Mouse (Mus musculus): ENCODE data around the gene Ppm1a. TPM values are rescaled to one million over a fixed set of nuclear protein-coding genes. Genes with fewer than 3 reads are reported as not detected.

Gene Ppm1a
- polyA plus RNA-seq (2012; rRNA removed) = 113 and 137 TPM in 2 replicates

DNA sequence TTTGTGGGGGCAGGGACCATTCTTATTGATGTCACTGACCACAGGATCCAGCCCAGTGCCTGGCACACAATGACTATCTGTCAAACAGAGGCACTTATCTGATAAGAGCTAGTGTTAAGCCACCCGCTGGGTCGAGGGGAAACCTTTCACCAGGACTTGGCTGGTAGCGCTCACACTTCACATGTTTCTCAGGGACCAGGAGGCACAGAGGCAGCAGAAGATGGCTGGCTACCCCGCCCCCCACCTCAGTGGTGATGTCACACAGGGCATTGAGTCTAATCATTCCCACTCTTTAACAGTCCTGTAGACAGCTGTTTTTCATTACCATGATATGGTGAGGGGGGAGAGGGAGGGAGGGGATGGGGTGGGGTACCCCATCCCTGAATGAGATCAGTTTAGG lies at the start of gene Ppm1a:
Ppm1a (plus strand) TSS at position 370 of the 400 bp plus-strand sequence.
- DNase-seq (ENCODE audit: low read depth) = peak; percentile 20
- no peak for TF ChIP-seq CTCF (IDR thresholded peaks at IDR 0.05; ENCODE audit: borderline replicate concordance, extremely low read depth, insufficient read depth, insufficient read length)
- no peak for TF ChIP-seq POLR2A (IDR thresholded peaks at IDR 0.05; ENCODE audit: borderline replicate concordance, extremely low read depth, insufficient read depth, insufficient read length, poor library complexity, severe bottlenecking)

DNA sequence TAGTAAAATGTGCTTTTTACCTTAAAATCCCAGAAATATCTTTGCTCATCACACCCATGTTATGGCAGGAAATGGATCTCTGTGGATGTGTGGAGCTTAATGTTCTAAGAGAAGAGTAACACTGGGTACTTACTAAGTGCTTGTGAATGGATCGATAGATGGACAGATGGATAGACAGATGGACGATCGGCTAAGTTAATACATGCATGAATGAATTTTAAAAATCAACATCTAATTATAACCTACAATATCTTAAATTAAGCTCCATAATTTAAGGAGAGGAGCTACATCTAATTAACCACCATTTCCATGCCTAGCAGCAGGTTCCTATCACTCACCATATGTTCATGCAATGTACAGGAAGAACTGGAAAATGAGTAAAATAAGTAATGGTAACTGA lies 47.3 kb upstream of the Ppm1a start:
- DNase-seq (ENCODE audit: low read depth) = peak; percentile 68
- TF ChIP-seq CTCF (IDR thresholded peaks at IDR 0.05; ENCODE audit: borderline replicate concordance, extremely low read depth, insufficient read depth, insufficient read length) (no peak), POLR2A (IDR thresholded peaks at IDR 0.05; ENCODE audit: borderline replicate concordance, extremely low read depth, insufficient read depth, insufficient read length, poor library complexity, severe bottlenecking) (no peak)

DNA sequence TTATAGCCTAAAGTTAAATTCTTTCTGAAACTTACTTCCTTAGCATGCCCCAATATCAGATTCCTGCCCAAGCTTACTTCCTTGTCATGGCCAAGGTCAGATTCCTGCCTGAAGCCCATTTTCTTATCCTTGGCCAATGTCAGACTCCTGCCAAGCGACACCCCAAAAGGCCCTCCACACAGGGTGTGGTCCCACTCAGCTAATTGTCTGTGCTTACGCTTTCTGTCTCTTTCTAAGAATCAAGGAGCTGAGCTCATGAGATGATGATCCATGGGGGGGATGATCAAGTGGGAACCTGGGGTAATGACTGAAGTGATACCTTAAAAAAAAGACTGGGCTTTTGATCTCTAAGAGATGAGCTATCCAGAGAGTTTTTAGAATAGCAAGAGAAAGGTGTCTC lies 42.4 kb upstream of the Ppm1a start:
- no peak for DNase-seq (ENCODE audit: low read depth)
- no peak for TF ChIP-seq POLR2A (IDR thresholded peaks at IDR 0.05; ENCODE audit: borderline replicate concordance, extremely low read depth, insufficient read depth, insufficient read length, poor library complexity, severe bottlenecking)
- no peak for TF ChIP-seq CTCF (IDR thresholded peaks at IDR 0.05; ENCODE audit: borderline replicate concordance, extremely low read depth, insufficient read depth, insufficient read length)

DNA sequence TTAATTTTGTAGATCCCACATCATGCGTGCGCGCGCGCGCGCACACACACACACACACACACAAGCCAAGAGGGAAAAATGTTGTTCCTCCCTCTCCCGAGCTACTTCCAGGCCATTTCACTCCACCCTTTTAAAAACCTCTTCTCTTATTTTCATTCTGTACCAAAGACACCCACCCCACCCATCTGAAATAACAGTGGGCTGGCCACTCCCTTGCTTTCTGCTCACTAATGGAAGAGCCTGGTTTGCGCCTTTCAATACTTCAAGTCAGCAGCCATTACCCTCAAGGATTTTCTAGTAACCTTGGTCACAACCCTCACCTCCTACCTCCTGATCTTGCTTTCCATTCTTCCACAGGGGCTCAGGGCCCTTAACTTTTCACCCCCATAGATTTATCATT lies 41.4 kb upstream of the Ppm1a start:
- TF ChIP-seq CTCF (IDR thresholded peaks at IDR 0.05; ENCODE audit: borderline replicate concordance, extremely low read depth, insufficient read depth, insufficient read length) (no peak), POLR2A (IDR thresholded peaks at IDR 0.05; ENCODE audit: borderline replicate concordance, extremely low read depth, insufficient read depth, insufficient read length, poor library complexity, severe bottlenecking) (no peak)
- DNase-seq (ENCODE audit: low read depth) = no peak

DNA sequence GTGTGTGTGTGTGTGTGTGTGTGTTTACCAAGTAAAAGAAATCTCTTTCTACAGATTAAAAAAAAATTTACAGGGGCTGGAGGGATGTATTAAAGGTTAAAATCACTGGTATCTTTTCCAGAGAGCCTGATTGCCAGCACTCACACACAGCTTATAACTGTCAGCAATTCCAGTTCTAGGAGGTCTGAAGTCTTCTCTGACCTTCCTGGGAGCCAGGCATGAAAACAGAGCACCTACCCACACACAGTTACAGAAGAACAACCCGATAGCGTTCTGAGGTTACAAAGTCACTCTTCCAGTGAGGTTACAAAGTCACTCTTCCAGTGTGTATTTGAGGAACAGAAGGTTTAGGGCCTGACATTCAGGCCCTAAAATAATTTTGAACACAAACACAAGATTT lies 38.2 kb upstream of the Ppm1a start:
- TF ChIP-seq POLR2A (IDR thresholded peaks at IDR 0.05; ENCODE audit: borderline replicate concordance, extremely low read depth, insufficient read depth, insufficient read length, poor library complexity, severe bottlenecking) (no peak), CTCF (IDR thresholded peaks at IDR 0.05; ENCODE audit: borderline replicate concordance, extremely low read depth, insufficient read depth, insufficient read length) (no peak)
- DNase-seq (ENCODE audit: low read depth) = no peak

DNA sequence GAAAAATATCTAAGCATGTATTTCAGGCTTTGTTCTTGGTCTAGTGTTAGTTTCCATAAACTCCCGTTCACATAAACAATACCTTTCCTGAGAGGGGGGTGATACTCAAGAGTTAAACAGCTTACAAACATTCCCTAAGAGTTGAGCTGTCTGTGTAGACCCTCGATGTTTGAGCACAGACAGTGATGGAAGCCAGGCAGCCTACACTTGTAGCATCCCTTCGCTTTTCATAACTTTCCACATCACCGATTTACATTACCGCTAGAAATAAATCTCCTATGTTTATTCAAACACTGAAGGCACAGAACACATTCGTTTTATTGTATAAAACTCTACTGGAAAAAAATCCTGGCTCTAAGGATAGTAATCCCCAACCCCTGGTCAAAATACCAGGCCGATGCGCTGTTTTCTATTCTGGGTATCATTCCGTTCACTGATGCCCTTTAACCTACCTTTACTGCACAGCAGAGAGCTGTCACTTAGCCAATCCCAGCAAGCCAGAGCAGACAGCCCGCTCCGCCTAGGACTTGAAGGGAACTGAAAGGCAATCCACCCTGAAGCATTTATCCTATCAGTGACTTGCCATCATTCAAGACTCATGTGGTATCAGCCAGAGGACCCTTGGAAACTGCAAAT lies 37.7 kb upstream of the Ppm1a start:
- DNase-seq (ENCODE audit: low read depth) = no peak
- TF ChIP-seq CTCF (IDR thresholded peaks at IDR 0.05; ENCODE audit: borderline replicate concordance, extremely low read depth, insufficient read depth, insufficient read length) = no peak
- no peak for TF ChIP-seq POLR2A (IDR thresholded peaks at IDR 0.05; ENCODE audit: borderline replicate concordance, extremely low read depth, insufficient read depth, insufficient read length, poor library complexity, severe bottlenecking)

DNA sequence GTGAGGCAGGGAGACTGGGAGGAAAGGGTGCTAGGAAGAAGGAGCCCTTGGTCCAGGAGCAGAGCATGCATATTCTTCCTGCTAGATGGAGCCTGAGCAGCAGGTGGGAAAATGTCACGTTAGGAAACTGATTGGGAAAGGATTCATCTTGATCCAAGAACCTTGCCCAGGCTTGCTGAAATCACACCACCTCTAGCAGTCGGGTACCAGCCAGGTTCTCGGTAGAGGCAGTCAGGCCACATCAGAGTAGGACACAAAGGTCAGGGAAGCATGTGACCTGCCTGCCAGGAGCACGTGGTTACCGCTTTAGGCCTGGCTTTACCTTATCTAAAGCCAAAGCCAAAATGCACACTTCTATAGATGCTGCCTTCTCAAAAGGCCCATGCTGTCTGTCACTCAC lies 35.5 kb upstream of the Ppm1a start:
- DNase-seq (ENCODE audit: low read depth) = no peak
- TF ChIP-seq CTCF (IDR thresholded peaks at IDR 0.05; ENCODE audit: borderline replicate concordance, extremely low read depth, insufficient read depth, insufficient read length) (no peak), POLR2A (IDR thresholded peaks at IDR 0.05; ENCODE audit: borderline replicate concordance, extremely low read depth, insufficient read depth, insufficient read length, poor library complexity, severe bottlenecking) (no peak)

DNA sequence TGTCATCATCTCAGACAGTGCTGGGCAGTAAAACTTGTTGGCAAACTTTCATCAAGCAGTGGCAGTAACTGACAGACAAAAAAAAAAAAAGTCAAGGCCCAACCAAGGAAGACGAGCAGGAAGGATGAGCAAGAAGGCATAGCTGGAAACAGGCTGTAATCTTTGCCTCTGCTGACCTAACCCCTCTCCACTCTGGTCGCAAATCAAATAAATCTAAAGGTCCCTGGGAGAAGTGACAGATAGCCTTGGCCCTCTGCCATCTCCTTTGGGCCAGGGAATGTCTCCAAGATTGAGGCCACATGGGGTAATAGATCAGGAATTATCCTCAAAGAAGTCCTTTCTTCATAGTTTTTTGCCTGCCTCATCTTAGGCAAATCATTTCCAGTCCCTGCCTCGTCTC lies 33.3 kb upstream of the Ppm1a start:
- no peak for DNase-seq (ENCODE audit: low read depth)
- TF ChIP-seq POLR2A (IDR thresholded peaks at IDR 0.05; ENCODE audit: borderline replicate concordance, extremely low read depth, insufficient read depth, insufficient read length, poor library complexity, severe bottlenecking) (no peak), CTCF (IDR thresholded peaks at IDR 0.05; ENCODE audit: borderline replicate concordance, extremely low read depth, insufficient read depth, insufficient read length) (no peak)

DNA sequence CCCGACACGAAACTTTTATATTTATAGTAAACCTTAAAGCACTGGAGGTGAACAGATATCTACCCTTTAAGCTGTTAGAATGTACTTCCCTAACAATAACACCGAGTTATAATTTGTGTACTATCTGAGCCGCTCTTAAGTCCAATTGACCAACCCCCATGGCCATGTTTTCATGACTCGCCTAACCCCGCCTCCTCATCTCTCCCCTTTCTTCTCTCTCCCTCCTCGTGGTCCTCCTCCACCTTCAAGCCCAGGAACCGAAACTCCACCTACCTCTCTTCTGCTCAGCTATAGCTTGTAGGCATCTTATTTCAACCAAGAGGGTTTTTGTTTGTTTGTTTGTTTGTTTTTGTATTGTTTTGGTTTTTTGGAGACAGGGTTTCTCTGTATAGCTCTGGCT lies 30.2 kb upstream of the Ppm1a start:
- no peak for DNase-seq (ENCODE audit: low read depth)
- TF ChIP-seq POLR2A (IDR thresholded peaks at IDR 0.05; ENCODE audit: borderline replicate concordance, extremely low read depth, insufficient read depth, insufficient read length, poor library complexity, severe bottlenecking) = no peak
- no peak for TF ChIP-seq CTCF (IDR thresholded peaks at IDR 0.05; ENCODE audit: borderline replicate concordance, extremely low read depth, insufficient read depth, insufficient read length)

DNA sequence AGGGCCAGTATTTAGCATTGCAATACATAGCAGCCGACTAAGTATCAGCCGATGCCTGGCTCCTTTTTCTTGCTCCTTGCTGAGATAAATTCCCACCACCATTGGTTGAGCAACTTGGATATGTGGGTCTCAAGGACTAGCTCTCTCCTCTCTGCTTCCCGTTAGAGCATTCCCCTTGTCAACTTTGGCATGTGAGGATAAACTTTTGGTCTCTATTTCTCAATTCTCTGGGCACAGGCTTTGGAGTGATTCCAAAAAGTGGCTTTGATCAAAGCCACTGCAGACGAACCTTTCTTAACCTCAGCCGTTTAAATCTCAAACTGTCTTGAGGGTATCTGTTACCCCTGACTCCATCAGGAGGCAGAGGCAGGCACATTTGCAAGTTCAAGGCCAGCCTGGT lies 29.6 kb upstream of the Ppm1a start:
- DNase-seq (ENCODE audit: low read depth) = no peak
- no peak for TF ChIP-seq POLR2A (IDR thresholded peaks at IDR 0.05; ENCODE audit: borderline replicate concordance, extremely low read depth, insufficient read depth, insufficient read length, poor library complexity, severe bottlenecking)
- TF ChIP-seq CTCF (IDR thresholded peaks at IDR 0.05; ENCODE audit: borderline replicate concordance, extremely low read depth, insufficient read depth, insufficient read length) = no peak

DNA sequence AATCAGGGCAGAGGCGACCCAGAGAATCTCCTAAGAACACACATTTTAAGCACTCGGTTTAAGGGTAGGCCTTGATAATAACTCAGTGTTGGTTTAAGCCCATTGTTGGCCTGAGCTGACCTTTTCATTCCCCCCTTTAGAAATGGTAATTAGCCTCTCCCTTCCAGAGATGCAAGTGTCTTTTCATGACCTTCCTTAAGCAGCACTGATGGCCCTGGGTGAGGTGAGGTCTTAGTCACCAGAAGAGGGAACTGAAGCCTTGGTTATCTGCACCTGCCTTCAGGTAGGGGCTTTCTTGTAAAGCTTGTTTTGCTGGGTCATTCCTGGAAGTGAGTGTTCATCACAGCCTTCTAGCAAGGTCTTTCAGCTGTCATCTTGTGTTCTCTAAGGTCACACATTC lies 23.1 kb upstream of the Ppm1a start:
- DNase-seq (ENCODE audit: low read depth) = no peak
- no peak for TF ChIP-seq CTCF (IDR thresholded peaks at IDR 0.05; ENCODE audit: borderline replicate concordance, extremely low read depth, insufficient read depth, insufficient read length)
- no peak for TF ChIP-seq POLR2A (IDR thresholded peaks at IDR 0.05; ENCODE audit: borderline replicate concordance, extremely low read depth, insufficient read depth, insufficient read length, poor library complexity, severe bottlenecking)

DNA sequence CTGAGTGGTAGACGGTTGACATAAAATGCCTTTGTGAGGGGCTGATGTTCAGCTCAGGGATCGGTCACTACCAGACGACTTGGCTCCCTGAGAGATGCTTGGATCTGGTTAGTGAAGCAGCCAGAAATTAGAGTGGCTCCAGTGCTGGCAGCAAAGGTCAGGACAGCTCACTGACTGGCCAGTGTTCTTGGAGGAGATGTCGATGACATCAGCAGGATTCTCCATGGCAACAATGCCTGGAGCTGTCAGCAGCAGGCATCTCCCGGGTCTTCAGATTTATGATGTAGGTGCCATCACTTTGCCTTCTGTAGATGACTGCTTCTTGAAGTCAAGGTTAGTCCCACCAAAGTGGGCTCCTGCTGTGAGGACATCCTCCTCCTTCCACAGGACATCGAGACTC lies 16.1 kb upstream of the Ppm1a start:
- no peak for TF ChIP-seq CTCF (IDR thresholded peaks at IDR 0.05; ENCODE audit: borderline replicate concordance, extremely low read depth, insufficient read depth, insufficient read length)
- TF ChIP-seq POLR2A (IDR thresholded peaks at IDR 0.05; ENCODE audit: borderline replicate concordance, extremely low read depth, insufficient read depth, insufficient read length, poor library complexity, severe bottlenecking) = no peak
- no peak for DNase-seq (ENCODE audit: low read depth)
